Mouse (Mus musculus) gastrocnemius, adult 2 months (tissue): Measurements from ENCODE around the gene Spata5. TPM values are rescaled to one million over a fixed set of nuclear protein-coding genes. Genes with fewer than 3 reads are reported as not detected.

Experiments
- DNase-seq: peaks from one replicate; pipeline ENCODE4 v3.0.0; 2022
- H3K27ac ChIP-seq: fragments of 200-600 bp; 2 replicates; pipeline ENCODE4 v1.8.1; 2022; ENCODE audit warnings: mild to moderate bottlenecking
- H3K4me3 ChIP-seq: fragments of 200-600 bp; 2 replicates; pipeline ENCODE4 v1.8.1; 2022; ENCODE audit warnings: mild to moderate bottlenecking, moderate library complexity
- CTCF ChIP-seq: fragments of 200-600 bp; IDR thresholded peaks from 2 replicates; pipeline ENCODE4 v1.8.1; 2022; ENCODE audit warnings: antibody characterized with exemption, mild to moderate bottlenecking, moderate library complexity
- intact Hi-C: fragments of 180-260 bp; cut with DNase I; formaldehyde crosslinking; loops from one replicate; pipeline ENCODE4 v1.15.1; 2025
- total RNA-seq, 2 experiments: library from RNA; stranded (reverse); gene quantifications; 2 replicates each; pipeline ENCODE4 v1.2.3; 2021

Gene Spata5
- total RNA-seq, 2 experiments from 2014 or later = 10.3 to 10.8 TPM

- no peak for DNase-seq
- intact Hi-C loops = no loop called here
- Histone ChIP-seq H3K4me3 (no peak overlapping the region), H3K27ac (no peak overlapping the region)
- no peak for TF ChIP-seq CTCF
Observed at GRCm38 (mm10) chr3:37546351-37546750, 126.7 kb downstream of the Spata5 start.

GRCm38 (mm10) chr3:37550190-37550589 lies 130.5 kb downstream of the Spata5 start:
- TF ChIP-seq CTCF = no peak
- no peak for DNase-seq
- intact Hi-C loops = no loop called here
- no peak overlapping the region for H3K27ac ChIP-seq
- no peak overlapping the region for H3K4me3 ChIP-seq

GRCm38 (mm10) chr3:37550594-37550993 lies 130.9 kb downstream of the Spata5 start:
- no peak for DNase-seq
- Histone ChIP-seq H3K4me3 (no peak overlapping the region), H3K27ac (no peak overlapping the region)
- TF ChIP-seq CTCF = no peak
- intact Hi-C loops = no loop called here

- DNase-seq = no peak
- no peak overlapping the region for H3K27ac ChIP-seq
- intact Hi-C loops = no loop called here
- H3K4me3 ChIP-seq = no peak overlapping the region
- no peak for TF ChIP-seq CTCF
Observed at GRCm38 (mm10) chr3:37551486-37551885, 131.8 kb downstream of the Spata5 start.

- Histone ChIP-seq H3K4me3 (no peak overlapping the region), H3K27ac (no peak overlapping the region)
- no peak for TF ChIP-seq CTCF
- no peak for DNase-seq
- intact Hi-C loops = no loop called here
Observed at GRCm38 (mm10) chr3:37552244-37552643, 132.5 kb downstream of the Spata5 start.

- TF ChIP-seq CTCF = no peak
- intact Hi-C loops = no loop called here
Observed at GRCm38 (mm10) chr3:37553371-37554033, 133.8 kb downstream of the Spata5 start.

GRCm38 (mm10) chr3:37556412-37557113 lies 136.9 kb downstream of the Spata5 start:
- intact Hi-C loops = no loop called here
- H3K27ac ChIP-seq = peak overlapping the region; percentile 64
- no peak overlapping the region for H3K4me3 ChIP-seq
- no peak for TF ChIP-seq CTCF
- no peak for DNase-seq

More at GRCm38 (mm10) chr3:37553371-37554033, 133.8 kb downstream of the Spata5 start:
- DNase-seq = no peak
- no peak overlapping the region for H3K27ac ChIP-seq
- H3K4me3 ChIP-seq = no peak overlapping the region

GRCm38 (mm10) chr3:37557741-37558479 lies 138.2 kb downstream of the Spata5 start:
- intact Hi-C loops = no loop called here
- Histone ChIP-seq H3K4me3 (no peak overlapping the region), H3K27ac (no peak overlapping the region)
- TF ChIP-seq CTCF = no peak
- DNase-seq = no peak

GRCm38 (mm10) chr3:37559339-37559738 lies 139.6 kb downstream of the Spata5 start:
- intact Hi-C loops = no loop called here
- no peak for TF ChIP-seq CTCF
- Histone ChIP-seq H3K4me3 (no peak overlapping the region), H3K27ac (no peak overlapping the region)
- DNase-seq = no peak

- intact Hi-C loops = no loop called here
- TF ChIP-seq CTCF = no peak
- no peak overlapping the region for H3K4me3 ChIP-seq
- DNase-seq = no peak
- H3K27ac ChIP-seq = no peak overlapping the region
Observed at GRCm38 (mm10) chr3:37561466-37561865, 141.8 kb downstream of the Spata5 start.

- no peak overlapping the region for H3K27ac ChIP-seq
- intact Hi-C loops = no loop called here
- no peak for TF ChIP-seq CTCF
- no peak overlapping the region for H3K4me3 ChIP-seq
- no peak for DNase-seq
Observed at GRCm38 (mm10) chr3:37566097-37566496, 146.4 kb downstream of the Spata5 start.

- no peak overlapping the region for H3K27ac ChIP-seq
- intact Hi-C loops = no loop called here
- no peak for TF ChIP-seq CTCF
- DNase-seq = no peak
- no peak overlapping the region for H3K4me3 ChIP-seq
Observed at GRCm38 (mm10) chr3:37567505-37567904, 147.8 kb downstream of the Spata5 start.

- DNase-seq = no peak
- H3K4me3 ChIP-seq = no peak overlapping the region
- no peak overlapping the region for H3K27ac ChIP-seq
- intact Hi-C loops = no loop called here
- TF ChIP-seq CTCF = no peak
Observed at GRCm38 (mm10) chr3:37568780-37569179, 149.1 kb downstream of the Spata5 start.
